Mouse (Mus musculus) induced T-regulatory cell, adult 2 months (primary cell): Measurements from ENCODE around the gene Gm14137.
A peak's percentile ranks its signal among the peaks of the same experiment; 100 is the strongest.

ENCODE experiments used
- DNase-seq: peaks from one replicate; pipeline ENCODE4 v3.0.0-alpha.2; 2012; ENCODE audit warnings: low read depth

The Gm14137 gene

GRCm38 (mm10) chr2:119172862-119173576 lies 1.3 kb upstream of the Gm14137 start:
- no peak for DNase-seq

- DNase-seq, result no peak
These were observed 557 bp downstream of the Gm14137 start for GRCm38 (mm10) chr2:119174866-119175265.

GRCm38 (mm10) chr2:119175614-119176013 lies 1.3 kb downstream of the Gm14137 start:
- DNase-seq, result no peak

- no peak for DNase-seq
These were observed 2.5 kb downstream of the Gm14137 start for GRCm38 (mm10) chr2:119176761-119177160.

GRCm38 (mm10) chr2:119177384-119177939 lies 3.2 kb downstream of the Gm14137 start:
- no peak for DNase-seq

GRCm38 (mm10) chr2:119182914-119183313 lies 8.6 kb downstream of the Gm14137 start:
- no peak for DNase-seq

- DNase-seq, result peak; percentile 90
These were observed 14.9 kb downstream of the Gm14137 start for GRCm38 (mm10) chr2:119189029-119189710.

- no peak for DNase-seq
These were observed 16.7 kb downstream of the Gm14137 start for GRCm38 (mm10) chr2:119190969-119191368.

- no peak for DNase-seq
These were observed 19.8 kb downstream of the Gm14137 start for GRCm38 (mm10) chr2:119194140-119194539.

- no peak for DNase-seq
These were observed 22.2 kb downstream of the Gm14137 start for GRCm38 (mm10) chr2:119196316-119197108.

- DNase-seq, result no peak
These were observed 23.2 kb downstream of the Gm14137 start for GRCm38 (mm10) chr2:119197493-119197892.

- no peak for DNase-seq
These were observed 23.7 kb downstream of the Gm14137 start for GRCm38 (mm10) chr2:119198049-119198448.

GRCm38 (mm10) chr2:119198934-119199333 lies 24.6 kb downstream of the Gm14137 start:
- no peak for DNase-seq

- no peak for DNase-seq
These were observed 28.7 kb downstream of the Gm14137 start for GRCm38 (mm10) chr2:119202914-119203453.

- no peak for DNase-seq
These were observed 29.7 kb downstream of the Gm14137 start for GRCm38 (mm10) chr2:119203871-119204460.

- DNase-seq, result no peak
These were observed 33.6 kb downstream of the Gm14137 start for GRCm38 (mm10) chr2:119207961-119208343.

GRCm38 (mm10) chr2:119208344-119209175 lies 34.3 kb downstream of the Gm14137 start, which contains the start of the genes Zfyve19 and Dnajc17:
Gene Zfyve19 (plus strand): TSS chr2:119208617.
Gene Dnajc17 (minus strand): TSS chr2:119208795.
- peak; percentile 98 for DNase-seq

- DNase-seq, result no peak
These were observed 34.8 kb downstream of the Gm14137 start for GRCm38 (mm10) chr2:119209176-119209507.
